Mouse (Mus musculus) liver, adult 2 months (tissue): ENCODE measurements at regions not wholly inside any gene's neighbourhood (a gene's known extent, or its start where the extent isn't known, plus 50 kb on each side); places are given as distances from the start of the nearest gene placed in this dataset.

Experiments
- DNase-seq: peaks from one replicate; pipeline ENCODE4 v3.0.0-alpha.2; 2011; ENCODE audit warnings: low read depth, low spot score; ENCODE audit errors: extremely low read depth
- H3K27ac ChIP-seq: fragments of 200-500 bp; replicated peaks from 2 replicates; pipeline ENCODE4 v1.5.1; 2012; ENCODE audit warnings: low read depth, mild to moderate bottlenecking, control low read depth, inconsistent platforms, low read length; ENCODE audit not compliant: insufficient read depth
- H3K27me3 ChIP-seq: fragments of 200-500 bp; 2 replicates; pipeline ENCODE4 v1.6.1; 2012; ENCODE audit warnings: mild to moderate bottlenecking, moderate library complexity, low read length, inconsistent platforms; ENCODE audit not compliant: control insufficient read depth, insufficient read depth
- H3K36me3 ChIP-seq: fragments of 200-500 bp; 2 replicates; pipeline ENCODE4 v1.6.1; 2012; ENCODE audit warnings: low read length, inconsistent platforms; ENCODE audit not compliant: control insufficient read depth, insufficient read depth
- H3K4me1 ChIP-seq: fragments of 200-500 bp; 2 replicates; pipeline ENCODE4 v1.6.1; 2011; ENCODE audit warnings: low read length; ENCODE audit not compliant: control insufficient read depth, insufficient read depth
- H3K4me3 ChIP-seq: fragments of 200-500 bp; 2 replicates; pipeline ENCODE4 v1.5.1; 2011; ENCODE audit warnings: low read depth, mild to moderate bottlenecking, control low read depth, low read length, moderate library complexity; ENCODE audit not compliant: insufficient read depth
- H3K79me2 ChIP-seq: fragments of 200-500 bp; 2 replicates; pipeline ENCODE4 v1.6.1; 2012; ENCODE audit warnings: inconsistent platforms, mild to moderate bottlenecking, low read length, moderate library complexity; ENCODE audit not compliant: control insufficient read depth, insufficient read depth
- H3K9ac ChIP-seq: fragments of 200-500 bp; 2 replicates; pipeline ENCODE4 v1.6.1; 2012; ENCODE audit warnings: low read depth, mild to moderate bottlenecking, control low read depth, inconsistent platforms, low read length
- CTCF ChIP-seq: fragments of 200-500 bp; IDR thresholded peaks from 2 replicates; pipeline ENCODE4 v1.5.1; 2011; ENCODE audit warnings: low read depth, low read length, control low read depth
- POLR2A ChIP-seq: fragments of 200-500 bp; IDR thresholded peaks from 2 replicates; pipeline ENCODE4 v1.6.1; 2011; ENCODE audit warnings: low read length, control low read depth; ENCODE audit not compliant: insufficient read depth; ENCODE audit errors: extremely low read depth
- WGBS: fragments of 180-500 bp; shearing (Covaris S2); methylation state at CpG from one replicate; pipeline ENCODE4 v1.1.7; 2018; 5-methylcytosine and 5-hydroxymethylcytosine counted together

DNA sequence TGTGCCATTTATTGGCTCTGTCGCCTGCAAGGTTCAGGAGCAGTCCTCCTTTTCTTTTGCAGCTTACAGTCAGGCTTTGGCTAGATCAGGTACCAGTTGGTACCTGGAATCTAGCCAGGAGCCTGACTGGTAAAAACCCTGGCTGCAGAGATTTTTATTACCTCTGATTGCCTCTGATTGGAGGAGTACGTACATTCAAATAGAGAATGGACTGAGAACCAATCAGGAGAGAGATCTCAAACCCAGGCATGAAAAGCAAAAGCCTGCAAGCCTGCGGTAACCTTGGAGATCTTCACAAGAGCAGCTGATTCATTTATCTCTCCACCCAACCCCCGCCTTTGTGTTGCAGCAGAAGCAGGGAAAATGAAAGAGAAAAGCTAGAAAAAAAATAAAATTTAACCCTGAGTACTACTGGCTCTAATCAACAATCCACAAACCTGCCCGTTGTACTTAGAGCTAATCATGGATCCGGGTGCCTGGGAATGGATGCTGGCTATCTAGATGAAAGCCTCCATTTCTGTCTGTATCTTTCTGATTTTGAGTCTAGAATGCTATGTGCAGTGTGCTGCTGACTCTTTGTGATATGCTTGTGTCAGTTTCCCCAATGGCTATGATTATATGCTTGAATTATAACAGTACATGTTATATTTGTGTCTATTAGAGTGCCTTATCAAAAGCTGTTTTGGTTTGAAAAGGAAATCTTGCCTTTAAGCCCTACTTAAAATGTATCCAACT, 406.2 kb upstream of the Ndn start:
- WGBS, result 56% methylated on average over 6 of the region's 6 CpGs

GRCm38 (mm10) chr7:61982203-61982932, 364.0 kb upstream of the Ndn start:
- no peak overlapping the region for H3K4me3 ChIP-seq
- WGBS, result 48% methylated on average over 2 of the region's 2 CpGs
- H3K27ac ChIP-seq, result no peak overlapping the region
- no peaks in the 10 kb centered on the region for H3K4me1 ChIP-seq
- no peaks in the 10 kb centered on the region for H3K27me3 ChIP-seq
- no peak for TF ChIP-seq POLR2A
- TF ChIP-seq CTCF, result no peak
- no peak for DNase-seq
- H3K79me2 ChIP-seq, result no peaks in the 10 kb centered on the region
- H3K9ac ChIP-seq, result no peak overlapping the region
- H3K36me3 ChIP-seq, result no peaks in the 10 kb centered on the region

More for the DNA sequence above, 406.2 kb upstream of the Ndn start:
- H3K9ac ChIP-seq, result no peak overlapping the region
- H3K4me3 ChIP-seq, result no peak overlapping the region
- H3K79me2 ChIP-seq, result no peaks in the 10 kb centered on the region
- H3K4me1 ChIP-seq, result no peaks in the 10 kb centered on the region
- TF ChIP-seq POLR2A (no peak), CTCF (no peak)
- no peak overlapping the region for H3K27ac ChIP-seq
- DNase-seq, result no peak
- no peaks in the 10 kb centered on the region for H3K36me3 ChIP-seq
- H3K27me3 ChIP-seq, result no peaks in the 10 kb centered on the region

GRCm38 (mm10) chr7:62026635-62027034, 319.7 kb upstream of the Ndn start:
- Histone ChIP-seq H3K36me3 (no peaks in the 10 kb centered on the region), H3K9ac (no peak overlapping the region), H3K4me1 (no peaks in the 10 kb centered on the region), H3K27ac (no peak overlapping the region), H3K4me3 (no peak overlapping the region), H3K79me2 (no peaks in the 10 kb centered on the region), H3K27me3 (no peaks in the 10 kb centered on the region)
- DNase-seq, result no peak
- WGBS, result 76% methylated on average over 3 of the region's 3 CpGs
- TF ChIP-seq CTCF (no peak), POLR2A (no peak)

DNA sequence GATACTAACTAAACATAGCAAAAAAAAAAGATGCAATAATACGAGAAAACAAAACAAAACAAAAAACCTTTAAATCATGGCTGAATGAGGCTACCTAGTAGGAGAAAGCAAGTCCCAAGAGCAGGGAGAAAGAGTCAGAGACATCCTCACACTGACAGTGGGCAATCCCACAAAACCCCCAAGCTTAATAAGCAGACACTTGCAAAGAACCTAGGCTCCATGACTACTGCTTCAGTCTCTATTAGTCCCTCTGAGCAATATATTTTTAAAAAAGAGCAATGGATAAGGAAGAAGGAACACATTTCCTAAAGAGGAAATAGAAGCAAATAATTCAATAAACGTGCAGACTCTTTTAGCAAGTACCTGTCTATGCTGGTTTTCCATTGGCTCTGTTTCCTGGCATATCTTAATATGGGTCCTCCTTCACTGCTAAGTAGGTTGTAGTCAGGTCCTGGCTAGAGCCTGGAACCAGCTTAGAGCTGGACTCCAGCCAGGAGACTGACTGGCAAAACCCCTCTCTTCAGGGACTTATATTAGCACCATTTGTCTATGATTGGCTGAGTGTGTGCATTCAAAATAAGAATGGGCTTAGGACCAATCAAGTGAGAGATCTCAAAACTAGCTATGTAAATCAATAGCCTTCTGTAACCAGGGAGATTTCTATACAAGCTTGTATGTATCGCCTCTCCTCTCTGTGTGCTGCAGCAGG, 300.5 kb upstream of the Ndn start:
- Histone ChIP-seq H3K79me2 (no peaks in the 10 kb centered on the region), H3K27ac (no peak overlapping the region), H3K36me3 (no peaks in the 10 kb centered on the region), H3K4me3 (no peak overlapping the region), H3K9ac (no peak overlapping the region), H3K27me3 (no peaks in the 10 kb centered on the region), H3K4me1 (no peaks in the 10 kb centered on the region)
- no peak for TF ChIP-seq CTCF
- no peak for TF ChIP-seq POLR2A
- no peak for DNase-seq
- 59% methylated on average over 3 of the region's 3 CpGs for WGBS

DNA sequence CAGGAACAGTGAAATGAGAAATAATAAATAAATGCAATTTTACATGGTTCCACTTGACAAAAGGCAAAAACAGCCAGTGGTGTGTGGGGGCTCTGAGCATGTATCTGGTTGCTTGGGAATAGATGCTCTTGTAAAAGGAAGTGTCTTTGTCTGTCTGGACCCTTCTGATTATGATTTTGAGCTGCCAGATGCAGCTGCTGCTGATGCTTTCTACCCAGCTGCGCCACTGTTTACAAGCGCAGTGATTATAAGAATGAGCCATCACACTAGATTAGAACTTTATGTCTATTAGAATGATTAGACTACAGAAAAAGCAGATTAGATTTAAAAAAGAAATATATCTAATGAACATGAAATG, 299.9 kb upstream of the Ndn start:
- WGBS, result 80% methylated on average over 2 of the region's 2 CpGs
- TF ChIP-seq POLR2A, result no peak
- no peak for TF ChIP-seq CTCF
- Histone ChIP-seq H3K4me3 (no peak overlapping the region), H3K79me2 (no peaks in the 10 kb centered on the region), H3K27ac (no peak overlapping the region), H3K9ac (no peak overlapping the region), H3K27me3 (no peaks in the 10 kb centered on the region), H3K36me3 (no peaks in the 10 kb centered on the region), H3K4me1 (no peaks in the 10 kb centered on the region)
- no peak for DNase-seq
